Mouse (Mus musculus) gastrocnemius, postnatal 36 days (tissue): ENCODE data around the gene Nudt22. TPM values are rescaled to one million over a fixed set of nuclear protein-coding genes. Genes with fewer than 3 reads are reported as not detected.

Experiments
- DNase-seq, 2 experiments: peaks; one replicate each; pipeline ENCODE4 v3.0.0; 2022
- intact Hi-C: fragments of 180-260 bp; cut with DNase I; formaldehyde crosslinking; loops from one replicate; pipeline ENCODE4 v1.15.1; 2025
- long read RNA-seq, 2 experiments: library from polyadenylated mRNA; stranded (forward); transcript quantifications; one replicate each; pipeline ENCODE4 v2.0.0; 2021
- total RNA-seq, 2 experiments: library from RNA; stranded (reverse); gene quantifications; 2 replicates each; pipeline ENCODE4 v1.2.3; 2021

The Nudt22 gene
- total RNA-seq, result 10 to 100 TPM; 11.4 to 16.5 TPM
- long read RNA-seq, experiment 1, transcript Nudt22-201 (6 exons, 1,000 nt), result major isoform, 14 of 15 reads
- long read RNA-seq, experiment 1, partial matches to known transcripts, result 1 of 15 reads
- long read RNA-seq, experiment 1, other reads (novel, unspliced or antisense), result 0 of 15 reads
- long read RNA-seq, experiment 2, transcript Nudt22-201 (6 exons, 1,000 nt), result major isoform, 17 of 25 reads
- long read RNA-seq, experiment 2, partial matches to known transcripts, result 4 of 25 reads
- long read RNA-seq, experiment 2, other reads (novel, unspliced or antisense), result 4 of 25 reads

GRCm38 (mm10) chr19:6996006-6996405 lies at the start of gene Nudt22, which contains the start of gene Trpt1:
Gene Nudt22, minus strand, starts transcription at chr19:6996117.
Gene Trpt1, plus strand, starts transcription at chr19:6996131.
- DNase-seq, result peak; percentile 83 to 86
- intact Hi-C loops, result loop anchor here (5.0 kb wide), 1 partner anchor 41 kb away; the partner anchor contains the start of gene Stip1

GRCm38 (mm10) chr19:7044706-7045105 lies 48.8 kb upstream of the Nudt22 start:
- intact Hi-C loops, result no loop called here
- no peak for DNase-seq

DNA sequence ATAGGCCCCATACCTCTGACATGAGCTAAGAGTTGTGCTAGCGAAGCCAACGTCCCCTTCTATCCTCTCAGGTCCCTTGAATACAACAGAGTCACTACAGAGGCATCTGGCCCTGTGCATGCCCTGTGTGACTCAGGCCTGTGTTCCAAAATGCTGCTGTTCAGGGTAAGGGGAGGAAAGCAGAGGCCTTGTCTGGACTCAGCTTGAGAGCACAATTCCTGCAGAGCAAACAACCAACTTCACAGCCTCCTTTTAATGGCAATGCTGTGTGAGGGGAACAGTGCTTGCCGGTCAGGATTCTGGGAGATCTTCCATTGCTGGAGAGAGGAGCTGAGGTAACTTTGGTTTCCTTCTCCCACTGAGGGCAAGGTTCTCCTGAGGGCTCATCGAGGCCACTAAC lies 48.4 kb upstream of the Nudt22 start:
- intact Hi-C loops, result no loop called here
- no peak for DNase-seq

GRCm38 (mm10) chr19:7041171-7041570 lies 45.3 kb upstream of the Nudt22 start:
- no peak for DNase-seq
- intact Hi-C loops, result no loop called here

GRCm38 (mm10) chr19:7040637-7041130 lies 44.8 kb upstream of the Nudt22 start:
- no peak for DNase-seq

DNA sequence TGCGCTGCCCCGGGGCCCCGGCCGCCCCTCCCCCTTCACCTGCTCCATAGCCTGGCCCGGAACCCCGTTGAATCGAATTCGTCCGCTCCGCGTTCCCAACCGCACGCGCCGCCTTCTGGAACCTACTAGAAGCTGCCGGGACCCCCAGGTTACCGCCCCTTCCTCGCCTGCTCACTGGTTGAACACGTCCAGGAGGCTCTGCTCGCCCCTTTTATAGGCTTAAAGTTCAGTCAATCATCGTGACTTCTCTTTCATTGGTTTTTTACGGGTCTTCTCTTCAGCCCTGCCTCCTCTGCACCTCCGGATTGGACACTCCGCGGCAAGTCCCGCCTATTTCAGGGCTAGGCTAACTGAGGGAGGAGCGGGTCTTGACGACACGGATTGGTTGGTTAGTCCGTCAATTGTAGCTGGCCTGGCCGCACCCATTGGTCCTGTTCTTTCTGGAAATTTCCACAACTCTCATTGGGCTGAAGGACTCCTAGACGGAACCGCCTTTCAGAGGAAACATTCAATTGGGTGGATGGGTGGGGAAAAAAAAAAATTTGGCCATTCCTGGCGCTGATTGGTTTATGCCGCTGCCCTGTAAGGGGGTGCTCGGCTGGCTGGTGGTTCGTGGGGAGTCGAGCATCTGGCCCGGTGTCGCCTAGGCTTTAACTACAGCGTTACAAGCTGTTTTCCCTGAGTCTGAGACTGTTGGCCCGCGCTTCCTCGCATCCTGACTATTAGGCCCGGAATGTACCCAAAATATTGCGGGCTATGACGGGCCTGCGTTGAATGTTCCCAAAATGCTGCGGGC lies 44.1 kb upstream of the Nudt22 start, which contains the start of gene Stip1:
TSS of gene Stip1 (minus strand) at position 127 of the 796 bp plus-strand sequence.
- peak; percentile 96 to 99 for DNase-seq
- intact Hi-C loops, result loop anchor here (5.0 kb wide), 1 partner anchor 43 kb away; the partner anchor contains the start of genes Nudt22 and Trpt1

More at GRCm38 (mm10) chr19:7040637-7041130, 44.8 kb upstream of the Nudt22 start:
- intact Hi-C loops, result no loop called here

- intact Hi-C loops, result loop anchor here (5.0 kb wide), 1 partner anchor 42 kb away; the partner anchor contains the start of genes Nudt22 and Trpt1
- DNase-seq, result no peak
Observed at GRCm38 (mm10) chr19:7039088-7039720, 43.3 kb upstream of the Nudt22 start.

DNA sequence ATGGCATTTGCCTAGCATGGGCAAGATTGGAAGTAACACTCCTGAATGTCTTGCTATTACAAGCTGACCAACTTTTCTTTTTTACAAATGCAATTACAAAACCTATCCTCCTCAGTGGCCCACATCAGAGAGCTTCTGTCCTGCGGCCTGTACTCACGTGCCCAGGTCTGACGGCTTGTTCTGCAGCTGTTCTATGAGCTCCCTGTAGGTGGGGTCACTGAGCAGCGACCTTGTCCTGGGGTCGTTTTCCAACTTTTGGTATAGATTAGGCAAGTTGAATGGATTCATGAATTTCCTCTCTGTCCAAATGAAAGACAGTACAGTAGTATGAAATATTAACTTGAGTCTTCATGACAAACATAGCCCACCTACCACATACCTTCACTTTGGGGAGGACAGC lies 38.1 kb upstream of the Nudt22 start:
- DNase-seq, result no peak
- intact Hi-C loops, result no loop called here

- intact Hi-C loops, result no loop called here
- DNase-seq, result no peak
Observed at GRCm38 (mm10) chr19:7029531-7029930, 33.6 kb upstream of the Nudt22 start.

DNA sequence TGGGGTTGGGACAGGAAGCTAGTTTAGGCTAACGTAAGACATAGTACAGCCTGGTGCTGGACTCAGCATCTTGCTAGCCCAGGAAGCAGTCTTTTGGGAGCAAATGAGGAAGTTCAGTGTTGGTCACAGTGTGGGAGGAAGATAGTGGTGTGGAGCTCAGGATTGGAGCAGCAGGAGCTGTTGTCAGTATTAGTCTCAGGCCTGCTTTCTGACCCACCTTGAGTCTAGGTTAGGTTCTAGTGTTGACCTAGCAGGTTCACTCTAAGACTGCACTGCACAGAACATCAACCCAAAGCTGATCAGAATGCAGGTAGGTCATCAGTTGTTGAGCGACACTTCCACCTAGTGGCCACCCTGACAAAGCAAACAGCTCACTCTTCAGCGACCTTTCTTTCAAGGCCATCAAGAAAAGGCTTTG lies 24.3 kb upstream of the Nudt22 start:
- intact Hi-C loops, result no loop called here
- no peak for DNase-seq

DNA sequence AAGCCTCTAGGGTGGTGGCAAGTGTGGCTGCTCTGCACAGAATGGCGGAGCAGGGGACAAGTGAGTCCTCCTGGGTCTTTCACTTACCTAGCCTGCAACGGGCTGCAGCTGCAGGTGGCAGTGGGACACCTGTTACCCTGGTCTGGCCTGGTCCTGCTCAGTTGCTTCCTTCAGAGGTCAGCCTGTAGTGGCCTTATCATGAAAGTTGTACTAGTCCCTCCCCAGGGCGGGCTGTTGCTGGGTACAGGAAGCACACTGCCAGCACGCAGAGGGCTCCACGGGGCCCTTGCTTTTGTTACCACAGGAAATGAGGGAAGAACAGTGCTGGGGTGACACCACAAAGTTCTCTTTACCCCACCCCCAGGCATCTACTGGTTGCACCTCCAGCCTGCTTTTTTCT lies 23.3 kb upstream of the Nudt22 start, which contains the start of gene Fermt3:
TSS of gene Fermt3 (minus strand) at position 279 of the 400 bp plus-strand sequence.
- intact Hi-C loops, result loop anchor here (5.0 kb wide), 1 partner anchor 87 kb away; the partner anchor contains the start of gene Kcnk4
- DNase-seq, result no peak

DNA sequence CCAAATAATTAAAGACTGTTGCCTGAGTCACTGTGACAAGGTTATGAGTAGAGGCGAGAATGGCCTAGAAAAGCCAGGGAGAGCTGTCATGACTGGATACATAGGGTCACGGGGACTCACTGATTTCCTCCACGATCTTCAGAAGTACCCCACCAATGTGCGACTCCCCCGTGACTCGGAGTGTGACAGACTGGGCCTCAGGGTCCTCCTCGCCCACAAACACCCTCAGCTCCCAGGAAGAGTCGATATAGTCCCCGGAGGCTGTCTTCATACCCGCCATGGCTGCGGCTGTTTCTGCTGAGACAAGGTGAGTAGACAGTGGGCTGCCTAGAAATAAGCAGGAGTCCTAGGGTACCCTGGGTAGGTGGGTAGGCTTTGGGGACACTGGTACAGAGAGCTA lies 22.6 kb upstream of the Nudt22 start:
- no peak for DNase-seq
- intact Hi-C loops, result loop anchor here (5.0 kb wide), 1 partner anchor 86 kb away; the partner anchor contains the start of gene Kcnk4

DNA sequence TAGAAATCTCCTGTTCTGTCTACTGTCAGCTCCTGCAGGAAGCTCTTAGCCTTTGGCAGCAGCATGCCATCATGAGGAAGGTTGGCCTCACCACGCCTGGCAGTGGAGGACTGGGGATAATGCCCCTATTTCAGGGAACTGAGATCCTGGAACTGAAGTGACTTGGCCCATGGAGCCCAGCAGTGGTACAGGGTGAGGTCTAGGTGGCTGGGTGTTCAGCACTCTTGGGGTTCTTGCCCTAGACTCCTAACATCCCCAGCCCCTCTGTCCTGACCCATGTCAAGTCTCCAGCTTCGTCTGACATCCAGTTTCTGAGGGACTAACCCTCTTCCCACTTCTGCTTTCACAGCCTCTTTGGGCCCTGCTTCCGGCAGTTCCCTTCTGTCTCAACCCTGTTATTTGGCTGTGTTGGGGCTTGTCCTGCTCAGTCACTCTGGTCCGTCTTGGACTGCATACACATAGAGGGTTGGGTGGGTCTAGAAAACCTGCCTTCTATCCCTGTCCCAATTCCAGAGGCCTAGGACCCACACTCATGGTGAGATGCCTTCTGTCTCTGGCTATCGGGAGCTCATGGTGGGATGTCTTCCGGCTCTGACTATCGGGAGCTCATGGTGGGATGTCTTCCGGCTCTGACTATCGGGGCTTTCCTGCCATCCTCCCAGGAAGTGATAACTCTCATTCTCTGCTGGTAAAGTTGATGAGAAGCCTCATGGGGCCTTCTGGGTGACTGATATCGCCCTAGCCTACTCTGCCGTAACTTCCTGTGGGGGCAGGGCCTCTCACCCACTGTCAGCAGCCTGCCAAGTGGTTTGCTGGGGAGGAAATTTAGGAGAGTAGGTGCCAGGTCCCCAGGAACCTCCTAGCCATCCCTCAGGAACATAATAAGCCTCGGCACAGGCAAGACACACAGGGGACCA lies 21.9 kb upstream of the Nudt22 start:
- intact Hi-C loops, result loop anchor here (5.0 kb wide), 1 partner anchor 85 kb away; the partner anchor contains the start of gene Kcnk4
- DNase-seq, result no peak

- no peak for DNase-seq
- intact Hi-C loops, result loop anchor here (5.0 kb wide), 1 partner anchor 82 kb away; the partner anchor contains the start of gene Kcnk4
Observed at GRCm38 (mm10) chr19:7014481-7015135, 18.7 kb upstream of the Nudt22 start.

- DNase-seq, result no peak
- intact Hi-C loops, result no loop called here
Observed at GRCm38 (mm10) chr19:7013984-7014383, 18.1 kb upstream of the Nudt22 start.

DNA sequence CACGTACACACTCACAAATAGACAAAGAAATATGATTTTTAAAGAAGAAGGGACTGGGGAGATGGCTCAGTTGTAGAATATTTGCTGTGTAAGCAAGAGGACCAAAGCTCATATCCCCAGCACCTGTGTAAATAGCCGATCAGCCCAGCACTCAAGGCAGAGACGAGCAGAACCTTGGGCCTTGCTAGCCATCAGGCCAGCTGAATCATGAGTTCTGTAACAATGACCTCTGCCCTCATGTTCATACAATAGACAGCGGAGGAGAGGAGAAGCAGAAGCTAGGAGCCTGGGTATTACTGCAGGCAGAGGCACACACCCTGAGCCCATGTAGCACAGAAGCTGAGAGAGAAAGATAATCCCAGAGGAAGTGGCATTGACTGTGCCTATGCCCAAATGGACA lies 16.5 kb upstream of the Nudt22 start:
- no peak for DNase-seq
- intact Hi-C loops, result no loop called here

DNA sequence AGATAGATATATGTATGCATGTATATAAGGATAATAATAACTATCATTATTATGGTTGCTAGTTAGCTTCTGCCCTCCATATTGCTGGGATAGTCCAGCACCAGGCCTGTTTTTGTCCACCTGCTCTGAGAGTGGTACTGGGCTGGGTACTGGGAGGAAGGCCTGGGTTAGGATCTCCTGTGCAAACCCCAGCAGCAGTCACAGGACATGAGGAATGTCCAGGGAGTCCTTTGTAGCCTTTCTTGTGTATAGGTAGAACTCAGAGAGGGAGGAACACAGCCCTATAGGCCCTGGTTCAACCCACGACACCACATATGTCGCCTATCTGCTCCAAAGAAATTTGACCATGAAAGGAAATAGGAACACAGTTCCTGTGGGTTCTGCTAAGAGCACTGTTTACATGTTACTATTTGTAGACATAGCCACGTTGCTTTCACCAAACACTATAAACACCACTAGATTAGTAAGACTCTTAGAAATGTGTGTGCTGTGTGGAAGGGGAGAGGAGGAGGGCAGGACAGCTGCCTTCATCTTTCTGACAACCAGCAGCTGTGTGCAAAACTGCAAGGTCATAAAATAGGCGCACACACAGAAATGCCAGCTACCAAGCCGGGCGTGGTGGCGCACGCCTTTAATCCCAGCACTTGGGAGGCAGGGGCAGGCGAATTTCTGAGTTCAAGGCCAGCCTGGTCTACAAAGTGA lies 11.1 kb upstream of the Nudt22 start:
- no peak for DNase-seq
- intact Hi-C loops, result no loop called here
